Mouse (Mus musculus) embryonic facial prominence, embryonic 14.5 days (tissue): ENCODE results near the gene Cldn10. TPM values are rescaled to one million over a fixed set of nuclear protein-coding genes. Genes with fewer than 3 reads are reported as not detected.

Experiments
- ATAC-seq: fragments of 200-750 bp; cut with Nextera tagmentation; 2 replicates; pipeline ENCODE4 v1.8.0; 2017; ENCODE audit warnings: low read depth, moderate number of reproducible peaks, moderate TSS enrichment
- DNase-seq: peaks from one replicate; pipeline ENCODE4 v3.0.0-alpha.2; 2015; ENCODE audit warnings: low spot score
- H3K27ac ChIP-seq: fragments of 300-500 bp; sonication (generic); replicated peaks from 2 replicates; pipeline ENCODE4 v1.5.1; 2014; ENCODE audit warnings: low read depth, mild to moderate bottlenecking, low read length, moderate library complexity
- H3K27me3 ChIP-seq: fragments of 300-500 bp; sonication (generic); replicated peaks from 2 replicates; pipeline ENCODE4 v1.6.1; 2014; ENCODE audit warnings: low read length; ENCODE audit not compliant: control insufficient read depth, insufficient read depth
- H3K36me3 ChIP-seq: fragments of 300-500 bp; sonication (generic); 2 replicates; pipeline ENCODE4 v1.6.1; 2014; ENCODE audit warnings: low read length, mixed read lengths; ENCODE audit not compliant: control insufficient read depth, insufficient read depth
- H3K4me1 ChIP-seq: fragments of 300-500 bp; sonication (generic); 2 replicates; pipeline ENCODE4 v1.6.1; 2014; ENCODE audit warnings: antibody characterized with exemption, low read length; ENCODE audit not compliant: control insufficient read depth, insufficient read depth
- H3K4me2 ChIP-seq: fragments of 300-500 bp; sonication (generic); 2 replicates; pipeline ENCODE4 v1.6.1; 2014; ENCODE audit warnings: low read depth, mild to moderate bottlenecking, low read length, moderate library complexity, mixed read lengths
- H3K4me3 ChIP-seq: fragments of 300-500 bp; sonication (generic); 2 replicates; pipeline ENCODE4 v1.5.1; 2014; ENCODE audit warnings: low read depth, mild to moderate bottlenecking, low read length
- H3K9ac ChIP-seq: fragments of 300-500 bp; sonication (generic); 2 replicates; pipeline ENCODE4 v1.6.1; 2014; ENCODE audit warnings: low read depth, mild to moderate bottlenecking, low read length, moderate library complexity, mixed read lengths
- H3K9me3 ChIP-seq: fragments of 300-500 bp; sonication (generic); 2 replicates; pipeline ENCODE4 v1.6.1; 2016; ENCODE audit warnings: low read length; ENCODE audit not compliant: control insufficient read depth
- WGBS: fragments of 180-500 bp; shearing (Covaris S2); extraction: QIAGEN DNeasy Blood & Tissue Kit; methylation state at CpG from one replicate; pipeline ENCODE4 v1.1.7; 2014; 5-methylcytosine and 5-hydroxymethylcytosine counted together
- polyA plus RNA-seq: library from polyadenylated mRNA; unstranded; fragments of >200 nt; fragmentation: Nextera tagmentation; extraction: Ambion mirVana; gene quantifications from 2 replicates; pipeline ENCODE4 v1.2.1, GENCODE M21; 2014

Cldn10 gene
- polyA plus RNA-seq, 1 experiment from 2014 or later = 10.9 TPM

DNA sequence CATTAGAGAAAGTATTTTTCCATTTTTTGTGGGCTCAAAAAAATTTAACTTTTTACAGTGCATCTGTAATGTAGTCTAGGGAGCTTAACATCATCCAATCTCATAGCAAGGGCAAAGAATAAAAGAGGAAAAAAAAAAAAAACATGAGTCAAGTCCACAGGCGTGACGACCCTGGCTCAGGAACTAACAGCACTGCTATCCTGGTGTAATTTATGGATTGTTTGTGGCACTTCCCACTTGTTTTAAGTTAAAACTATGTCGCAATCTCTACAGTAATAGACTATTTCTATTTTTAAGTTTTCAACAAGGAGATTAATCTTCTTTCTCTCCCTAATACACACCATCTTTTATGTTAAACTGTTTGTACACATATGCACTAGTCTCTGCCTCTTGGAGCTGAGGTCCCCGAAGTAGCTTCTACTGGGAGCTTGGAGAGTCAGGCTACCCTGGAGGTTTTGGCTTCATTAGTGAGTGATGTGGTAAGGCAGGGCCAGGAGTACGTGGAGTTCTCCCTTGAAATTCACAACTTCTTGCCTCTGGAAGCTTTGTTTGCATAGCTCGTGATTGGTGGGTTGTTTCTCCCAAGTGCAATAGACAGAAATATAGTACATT lies 63.9 kb downstream of the Cldn10 start:
- Histone ChIP-seq H3K36me3 (no peaks in the 10 kb centered on the region), H3K9me3 (no peaks in the 10 kb centered on the region), H3K4me2 (no peak overlapping the region), H3K4me3 (no peak overlapping the region), H3K9ac (no peak overlapping the region), H3K4me1 (peaks cover 4% of the 10 kb centered on the region; the same call in 1 of the 2 replicates), H3K27me3 (peaks cover 15% of the 10 kb centered on the region), H3K27ac (no peak overlapping the region)
- DNase-seq (no peak), ATAC-seq (no peak)
- WGBS = 54% methylated on average over 6 of the region's 6 CpGs

DNA sequence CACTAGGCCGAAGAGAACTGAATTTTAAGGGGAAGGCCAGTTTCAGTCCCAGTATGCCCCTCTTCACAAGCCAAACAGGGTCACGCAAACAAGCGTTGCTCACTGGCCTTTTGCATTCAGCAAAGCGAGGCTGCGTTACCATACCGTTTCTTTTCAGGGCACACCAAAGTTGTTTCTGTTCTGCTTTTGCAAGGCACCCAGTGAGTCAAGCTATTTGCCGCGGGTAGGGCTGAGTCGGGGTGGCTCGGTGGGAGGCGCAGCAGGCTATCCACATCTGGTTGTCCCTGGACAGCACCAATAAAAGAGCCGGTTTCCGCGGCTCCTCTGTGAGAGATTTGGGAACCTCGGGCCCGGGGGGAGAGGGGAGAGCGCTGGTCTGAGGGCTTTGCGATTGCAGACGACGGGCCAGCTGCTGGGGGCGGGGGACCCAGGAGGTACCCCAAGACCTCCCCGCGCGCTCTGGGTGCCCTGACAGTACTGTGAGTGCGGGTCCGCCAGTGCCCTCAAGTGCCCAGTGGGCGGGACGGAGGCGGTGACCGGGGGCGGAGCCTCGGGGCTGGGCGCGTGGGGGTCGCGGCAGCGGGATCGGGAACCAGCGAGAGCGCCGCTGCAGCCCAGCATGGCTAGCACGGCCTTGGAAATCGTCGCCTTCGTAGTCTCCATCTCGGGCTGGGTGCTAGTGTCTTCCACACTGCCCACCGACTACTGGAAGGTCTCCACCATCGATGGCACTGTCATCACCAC lies 66.8 kb downstream of the Cldn10 start:
- H3K27ac ChIP-seq = no peak overlapping the region
- 2% methylated on average over 29 of the region's 48 CpGs for WGBS
- H3K27me3 ChIP-seq = peaks cover 17% of the 10 kb centered on the region
- DNase-seq (peak; percentile 34), ATAC-seq (peak; percentile 62)
- H3K9ac ChIP-seq = peak overlapping the region; percentile 59
- H3K4me3 ChIP-seq = peak overlapping the region; percentile 56
- peak overlapping the region; percentile 99 for H3K4me2 ChIP-seq
- H3K9me3 ChIP-seq = no peaks in the 10 kb centered on the region
- H3K36me3 ChIP-seq = no peaks in the 10 kb centered on the region
- peaks cover 4% of the 10 kb centered on the region; the same call in 1 of the 2 replicates for H3K4me1 ChIP-seq

GRCm38 (mm10) chr14:118855141-118855800 lies 67.6 kb downstream of the Cldn10 start:
- ATAC-seq = peak; percentile 38; the same call in 1 of the 2 replicates
- H3K4me2 ChIP-seq = peak overlapping the region; percentile 99
- peak overlapping the region; percentile 56 for H3K4me3 ChIP-seq
- under 1% methylated on average over 28 of the region's 28 CpGs for WGBS
- DNase-seq = no peak
- no peak overlapping the region for H3K27ac ChIP-seq
- H3K9me3 ChIP-seq = no peaks in the 10 kb centered on the region
- peaks cover 4% of the 10 kb centered on the region; the same call in 1 of the 2 replicates for H3K4me1 ChIP-seq
- peaks cover 17% of the 10 kb centered on the region for H3K27me3 ChIP-seq
- H3K9ac ChIP-seq = peak overlapping the region; percentile 59
- no peaks in the 10 kb centered on the region for H3K36me3 ChIP-seq

GRCm38 (mm10) chr14:118856563-118856962 lies 68.9 kb downstream of the Cldn10 start:
- 86% methylated on average over 6 of the region's 6 CpGs for WGBS
- Histone ChIP-seq H3K27ac (no peak overlapping the region), H3K27me3 (peaks cover 17% of the 10 kb centered on the region), H3K4me3 (no peak overlapping the region), H3K4me1 (peaks cover 4% of the 10 kb centered on the region; the same call in 1 of the 2 replicates), H3K36me3 (no peaks in the 10 kb centered on the region), H3K4me2 (no peak overlapping the region), H3K9me3 (no peaks in the 10 kb centered on the region), H3K9ac (no peak overlapping the region)
- DNase-seq (no peak), ATAC-seq (no peak)

DNA sequence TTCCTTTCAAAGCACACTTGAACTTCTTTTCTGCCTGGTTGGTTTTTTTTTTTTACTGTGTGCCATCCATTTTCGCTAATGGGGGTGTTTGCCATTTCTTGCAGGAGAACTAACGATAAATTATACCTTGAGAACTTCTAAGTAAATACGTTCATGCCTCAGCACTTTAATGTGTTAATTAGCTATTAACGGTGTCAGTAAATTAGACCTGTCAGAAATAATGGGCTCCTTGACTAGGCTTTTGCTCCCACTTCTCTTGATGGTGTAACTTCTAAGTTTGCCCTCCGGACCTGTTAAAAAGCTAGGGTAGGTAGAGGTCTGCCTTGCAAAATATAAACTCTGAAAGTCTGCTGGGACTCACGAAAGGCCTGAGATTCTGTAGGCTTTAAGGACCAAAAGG lies 70.6 kb downstream of the Cldn10 start:
- Histone ChIP-seq H3K4me1 (0 out of 2 replicates have a peak, but pooled peaks cover 4% of the 10 kb centered on the region), H3K4me3 (no peak overlapping the region), H3K27ac (no peak overlapping the region), H3K36me3 (no peaks in the 10 kb centered on the region), H3K9ac (no peak overlapping the region), H3K9me3 (no peaks in the 10 kb centered on the region), H3K4me2 (no peak overlapping the region), H3K27me3 (peaks cover 17% of the 10 kb centered on the region)
- ATAC-seq (no peak), DNase-seq (no peak)
- WGBS = 64% methylated on average over 6 of the region's 6 CpGs

DNA sequence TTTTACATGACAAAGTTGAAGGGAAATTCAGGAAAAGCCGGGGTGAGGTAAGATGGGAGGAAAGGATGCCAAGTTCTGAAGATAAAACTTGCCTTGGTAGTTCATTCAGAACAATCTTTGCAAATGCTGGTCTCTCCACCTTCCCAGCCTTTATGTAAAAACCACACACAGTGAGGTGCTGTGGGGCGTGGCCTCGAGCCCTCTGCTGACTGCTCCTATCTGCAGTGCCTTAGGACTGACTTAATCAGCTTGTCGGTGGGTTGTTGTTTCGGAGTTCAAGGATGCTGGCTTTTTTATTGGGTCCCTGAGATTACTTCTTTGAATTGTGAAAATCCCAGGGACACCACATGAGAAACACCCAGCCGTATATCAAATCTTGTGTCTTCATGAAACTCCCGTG lies 74.5 kb downstream of the Cldn10 start:
- H3K4me3 ChIP-seq = no peak overlapping the region
- H3K4me2 ChIP-seq = no peak overlapping the region
- ATAC-seq (no peak), DNase-seq (no peak)
- no peak overlapping the region for H3K27ac ChIP-seq
- no peaks in the 10 kb centered on the region for H3K36me3 ChIP-seq
- H3K9me3 ChIP-seq = no peaks in the 10 kb centered on the region
- H3K4me1 ChIP-seq = peaks cover 7% of the 10 kb centered on the region; the same call in 1 of the 2 replicates
- H3K9ac ChIP-seq = no peak overlapping the region
- H3K27me3 ChIP-seq = no peaks in the 10 kb centered on the region
- 59% methylated on average over 7 of the region's 7 CpGs for WGBS

DNA sequence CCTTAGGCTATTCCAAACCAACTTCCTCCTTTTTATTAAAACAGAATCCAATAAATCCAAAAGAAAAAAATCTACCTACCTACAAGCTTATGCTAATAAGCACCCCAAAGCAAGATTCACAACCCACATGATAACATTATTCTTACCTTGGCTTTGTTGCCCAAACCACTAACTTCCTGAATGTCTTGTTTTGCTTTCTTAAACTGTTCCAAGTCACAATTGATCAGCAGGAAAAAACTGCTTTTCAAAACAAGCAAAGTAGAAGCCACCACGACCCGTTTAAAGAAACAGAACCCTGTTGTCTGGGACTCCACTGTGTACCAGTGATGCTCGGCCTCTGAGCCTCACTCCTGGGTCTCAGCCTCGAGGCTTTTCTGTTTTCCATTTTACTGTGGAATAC lies 77.2 kb downstream of the Cldn10 start:
- Histone ChIP-seq H3K9me3 (no peaks in the 10 kb centered on the region), H3K4me2 (no peak overlapping the region), H3K27me3 (no peaks in the 10 kb centered on the region), H3K36me3 (no peaks in the 10 kb centered on the region), H3K4me3 (no peak overlapping the region), H3K27ac (no peak overlapping the region), H3K4me1 (peaks cover 9% of the 10 kb centered on the region; the same call in 1 of the 2 replicates), H3K9ac (no peak overlapping the region)
- no peak for ATAC-seq
- no peak for DNase-seq
- 13% methylated on average over 4 of the region's 4 CpGs for WGBS

- Histone ChIP-seq H3K4me3 (no peak overlapping the region), H3K27ac (no peak overlapping the region), H3K36me3 (no peaks in the 10 kb centered on the region), H3K9ac (no peak overlapping the region), H3K9me3 (no peaks in the 10 kb centered on the region), H3K4me2 (no peak overlapping the region), H3K27me3 (no peaks in the 10 kb centered on the region), H3K4me1 (peaks cover 9% of the 10 kb centered on the region; the same call in 1 of the 2 replicates)
- 84% methylated on average over 10 of the region's 10 CpGs for WGBS
- DNase-seq (no peak), ATAC-seq (no peak)
These were observed 78.5 kb downstream of the Cldn10 start for GRCm38 (mm10) chr14:118866014-118866811.
